Mouse (Mus musculus) ES-E14 (cell line): ENCODE data around the gene Erbb3.
"Not testable (repeated sequence)": the region's sequence is repeated elsewhere in the genome, so short reads cannot be mapped to it uniquely, and the experiment has no call there.

Experiments used
- CHD2 ChIP-seq: IDR thresholded peaks from 2 replicates; pipeline ENCODE4 v1.6.1; 2014; ENCODE audit warnings: mild to moderate bottlenecking, low read depth, low read length, inconsistent platforms
- HCFC1 ChIP-seq: IDR thresholded peaks from 2 replicates; pipeline ENCODE4 v1.6.1; 2012; ENCODE audit warnings: low read length, inconsistent platforms, borderline replicate concordance; ENCODE audit not compliant: insufficient read depth

GRCm38 (mm10) chr10:128630306-128630705, 40.9 kb upstream of the Erbb3 start:
- TF ChIP-seq HCFC1, CHD2: not testable (repeated sequence)
